Mouse (Mus musculus): Measurements from ENCODE around the gene Slc36a2. TPM values are rescaled to one million over a fixed set of nuclear protein-coding genes. Genes with fewer than 3 reads are reported as not detected.

Gene Slc36a2
- polyA plus RNA-seq, 1 experiment from 2014 or later, result 8.8 TPM

DNA sequence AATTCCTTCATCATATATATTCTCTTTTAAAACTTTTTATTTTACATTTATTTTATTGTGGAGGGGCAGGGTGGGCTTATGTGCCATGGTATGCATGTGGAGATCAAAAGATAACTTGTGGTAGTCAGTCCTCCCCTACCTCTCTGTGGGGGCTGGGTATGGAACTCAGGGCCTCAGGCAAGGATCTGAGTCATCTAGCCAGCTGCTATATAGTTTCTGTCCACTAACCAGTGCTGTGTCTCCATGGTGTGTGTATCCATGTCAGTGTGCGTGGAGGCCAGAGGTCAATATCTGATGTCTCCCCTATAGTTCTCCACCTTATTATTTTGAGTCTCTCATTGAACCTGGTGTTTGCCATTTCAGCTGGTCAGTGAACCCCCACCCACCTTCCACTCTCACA is 50.5 kb downstream of the Slc36a2 start:
- H3K9me3 ChIP-seq (ENCODE audit: control insufficient read depth, low read length), result no peaks in the 10 kb centered on the region
- no peak overlapping the region for H3K27ac ChIP-seq (ENCODE audit: low read length)
- ATAC-seq (ENCODE audit: low read depth), result no peak
- no peak overlapping the region for H3K9ac ChIP-seq (ENCODE audit: low read length)
- H3K36me3 ChIP-seq (ENCODE audit: control insufficient read depth, insufficient read depth, low read length), result no peaks in the 10 kb centered on the region
- H3K4me2 ChIP-seq (ENCODE audit: low read depth, low read length), result no peak overlapping the region
- no peaks in the 10 kb centered on the region for H3K27me3 ChIP-seq (ENCODE audit: control insufficient read depth, insufficient read depth, low read depth, low read length)
- no peak overlapping the region for H3K4me3 ChIP-seq (ENCODE audit: low read length)
- 100% methylated on average over 1 of the region's 1 CpGs for WGBS
- H3K4me1 ChIP-seq (replicated peaks; ENCODE audit: control insufficient read depth, insufficient read depth, low read length), result no peaks in the 10 kb centered on the region

DNA sequence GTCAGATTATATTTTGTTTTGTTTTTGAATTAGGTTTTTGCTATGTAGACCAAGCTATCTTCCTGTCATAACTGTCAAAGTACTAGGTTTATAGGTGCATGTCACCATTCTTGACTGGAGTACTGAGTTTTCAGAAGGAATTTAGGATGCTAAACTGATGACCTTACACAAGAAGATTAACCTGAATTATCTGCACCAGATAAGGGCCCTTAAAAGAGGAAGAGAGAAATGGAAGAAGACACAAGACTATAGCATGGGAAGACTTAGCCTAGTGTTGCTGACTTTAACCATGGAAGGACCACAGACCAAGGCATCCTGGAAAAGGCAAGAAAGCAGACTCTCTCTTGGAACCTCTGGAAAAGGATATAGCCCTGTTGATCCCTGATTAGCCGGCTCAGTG is 51.7 kb downstream of the Slc36a2 start:
- no peak overlapping the region for H3K4me3 ChIP-seq (ENCODE audit: low read length)
- H3K9me3 ChIP-seq (ENCODE audit: control insufficient read depth, low read length), result no peaks in the 10 kb centered on the region
- no peak overlapping the region for H3K27ac ChIP-seq (ENCODE audit: low read length)
- no peaks in the 10 kb centered on the region for H3K27me3 ChIP-seq (ENCODE audit: control insufficient read depth, insufficient read depth, low read depth, low read length)
- ATAC-seq (ENCODE audit: low read depth), result no peak
- no peak overlapping the region for H3K4me2 ChIP-seq (ENCODE audit: low read depth, low read length)
- no peak overlapping the region for H3K9ac ChIP-seq (ENCODE audit: low read length)
- WGBS, result 95% methylated on average over 1 of the region's 1 CpGs
- no peaks in the 10 kb centered on the region for H3K4me1 ChIP-seq (replicated peaks; ENCODE audit: control insufficient read depth, insufficient read depth, low read length)
- no peaks in the 10 kb centered on the region for H3K36me3 ChIP-seq (ENCODE audit: control insufficient read depth, insufficient read depth, low read length)

DNA sequence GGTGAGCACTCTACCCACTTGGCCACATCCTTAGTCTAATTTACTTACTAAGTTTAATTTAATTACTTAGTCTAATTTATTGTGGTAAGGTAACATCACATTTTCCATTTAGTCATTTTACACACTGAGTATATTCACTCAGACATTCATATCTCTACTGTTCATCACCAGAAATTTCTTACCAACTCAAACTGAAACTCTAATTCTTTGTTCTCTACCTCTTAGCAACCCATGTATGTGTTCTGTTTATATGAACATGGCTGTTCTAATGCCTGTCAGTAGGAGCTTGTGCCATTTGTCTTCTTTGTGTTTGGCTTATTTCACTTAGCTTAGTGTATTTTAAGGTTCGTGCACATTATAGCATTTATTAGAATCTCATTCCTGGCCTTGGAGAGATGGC is 52.9 kb downstream of the Slc36a2 start:
- ATAC-seq (ENCODE audit: low read depth), result no peak
- H3K4me1 ChIP-seq (replicated peaks; ENCODE audit: control insufficient read depth, insufficient read depth, low read length), result no peaks in the 10 kb centered on the region
- no peaks in the 10 kb centered on the region for H3K9me3 ChIP-seq (ENCODE audit: control insufficient read depth, low read length)
- no peak overlapping the region for H3K4me3 ChIP-seq (ENCODE audit: low read length)
- H3K27me3 ChIP-seq (ENCODE audit: control insufficient read depth, insufficient read depth, low read depth, low read length), result no peaks in the 10 kb centered on the region
- no peak overlapping the region for H3K4me2 ChIP-seq (ENCODE audit: low read depth, low read length)
- H3K36me3 ChIP-seq (ENCODE audit: control insufficient read depth, insufficient read depth, low read length), result no peaks in the 10 kb centered on the region
- no peak overlapping the region for H3K27ac ChIP-seq (ENCODE audit: low read length)
- WGBS, result 61% methylated on average over 1 of the region's 1 CpGs
- no peak overlapping the region for H3K9ac ChIP-seq (ENCODE audit: low read length)

DNA sequence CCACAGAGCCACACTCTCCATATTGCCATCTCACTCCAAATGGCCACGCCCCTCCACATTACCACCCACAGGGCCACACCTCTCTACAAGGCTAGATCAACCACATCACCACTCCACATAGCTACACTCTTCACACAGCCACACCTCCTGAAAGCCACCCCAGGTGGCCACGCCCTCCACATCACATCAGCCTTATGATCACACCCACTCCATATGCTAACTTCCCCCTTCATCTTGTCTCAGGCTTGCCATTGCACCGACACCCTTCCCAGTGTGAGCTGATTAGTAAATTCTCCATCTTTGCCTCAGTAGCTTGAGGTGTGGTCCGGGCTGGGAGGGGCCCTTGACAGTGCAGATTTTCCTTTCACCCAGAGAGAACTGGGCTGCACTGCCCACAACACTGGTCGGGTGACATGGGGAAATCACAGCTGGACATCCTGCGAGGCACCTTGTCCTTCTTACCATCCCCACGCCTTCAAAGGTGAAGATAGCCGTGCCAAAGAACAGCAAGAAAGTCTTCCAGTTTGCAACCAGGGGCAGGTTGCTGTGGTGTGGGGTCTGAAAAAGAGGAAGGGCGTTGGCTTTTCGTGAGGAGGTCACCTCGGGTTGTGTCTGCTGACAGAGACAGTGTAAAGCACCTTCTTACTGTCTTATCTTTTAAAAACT is 53.7 kb downstream of the Slc36a2 start:
- H3K4me2 ChIP-seq (ENCODE audit: low read depth, low read length), result no peak overlapping the region
- H3K9ac ChIP-seq (ENCODE audit: low read length), result no peak overlapping the region
- H3K9me3 ChIP-seq (ENCODE audit: control insufficient read depth, low read length), result no peaks in the 10 kb centered on the region
- no peak overlapping the region for H3K27ac ChIP-seq (ENCODE audit: low read length)
- H3K36me3 ChIP-seq (ENCODE audit: control insufficient read depth, insufficient read depth, low read length), result no peaks in the 10 kb centered on the region
- no peaks in the 10 kb centered on the region for H3K4me1 ChIP-seq (replicated peaks; ENCODE audit: control insufficient read depth, insufficient read depth, low read length)
- no peak for ATAC-seq (ENCODE audit: low read depth)
- H3K4me3 ChIP-seq (ENCODE audit: low read length), result no peak overlapping the region
- H3K27me3 ChIP-seq (ENCODE audit: control insufficient read depth, insufficient read depth, low read depth, low read length), result no peaks in the 10 kb centered on the region
- WGBS, result 78% methylated on average over 11 of the region's 11 CpGs

DNA sequence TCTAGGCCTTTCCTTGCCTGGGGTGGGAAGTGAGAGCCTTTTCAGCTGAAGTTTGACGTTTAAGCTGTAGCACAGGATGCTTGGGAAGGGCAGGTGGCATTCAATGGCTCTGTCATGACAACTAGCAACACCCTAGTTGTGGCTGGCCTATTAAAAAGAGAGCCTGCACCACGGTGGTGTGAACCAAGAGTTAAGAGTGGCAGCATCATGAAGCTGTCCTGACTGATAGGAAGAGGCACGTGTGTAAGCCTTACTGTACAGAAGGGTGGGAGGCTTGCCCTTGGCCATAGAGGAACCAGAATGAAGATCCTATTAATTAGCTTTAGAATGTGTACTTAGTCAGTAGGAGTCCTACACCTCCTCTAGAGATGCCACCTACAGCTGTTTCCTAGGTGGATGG is 56.5 kb downstream of the Slc36a2 start:
- Histone ChIP-seq H3K9ac (ENCODE audit: low read length) (no peak overlapping the region), H3K4me1 (replicated peaks; ENCODE audit: control insufficient read depth, insufficient read depth, low read length) (no peaks in the 10 kb centered on the region), H3K36me3 (ENCODE audit: control insufficient read depth, insufficient read depth, low read length) (no peaks in the 10 kb centered on the region), H3K27ac (ENCODE audit: low read length) (no peak overlapping the region), H3K4me2 (ENCODE audit: low read depth, low read length) (no peak overlapping the region), H3K27me3 (ENCODE audit: control insufficient read depth, insufficient read depth, low read depth, low read length) (no peaks in the 10 kb centered on the region), H3K9me3 (ENCODE audit: control insufficient read depth, low read length) (no peaks in the 10 kb centered on the region), H3K4me3 (ENCODE audit: low read length) (no peak overlapping the region)
- 77% methylated on average over 3 of the region's 3 CpGs for WGBS
- ATAC-seq (ENCODE audit: low read depth), result no peak

DNA sequence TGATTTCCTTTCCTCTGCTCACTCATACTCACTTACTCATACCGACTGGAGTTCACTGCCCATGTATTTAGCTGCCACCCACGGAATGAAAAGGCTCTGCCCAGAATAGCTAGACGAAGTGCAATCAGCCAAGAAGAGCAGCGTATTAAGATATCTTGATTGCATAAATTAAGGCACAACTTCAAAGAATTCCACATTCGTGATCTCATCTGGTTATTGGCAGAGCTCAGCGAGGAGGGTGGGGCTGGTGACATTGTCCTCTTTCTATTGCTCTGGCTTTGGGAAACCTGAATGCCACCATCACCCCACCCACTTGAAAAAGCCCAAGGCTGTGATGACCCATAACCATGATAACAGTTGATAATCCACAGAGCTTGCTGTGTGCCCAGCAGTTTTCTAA is 56.9 kb downstream of the Slc36a2 start:
- Histone ChIP-seq H3K36me3 (ENCODE audit: control insufficient read depth, insufficient read depth, low read length) (no peaks in the 10 kb centered on the region), H3K27me3 (ENCODE audit: control insufficient read depth, insufficient read depth, low read depth, low read length) (no peaks in the 10 kb centered on the region), H3K4me2 (ENCODE audit: low read depth, low read length) (no peak overlapping the region), H3K4me3 (ENCODE audit: low read length) (no peak overlapping the region), H3K4me1 (replicated peaks; ENCODE audit: control insufficient read depth, insufficient read depth, low read length) (no peaks in the 10 kb centered on the region), H3K9ac (ENCODE audit: low read length) (no peak overlapping the region), H3K9me3 (ENCODE audit: control insufficient read depth, low read length) (no peaks in the 10 kb centered on the region), H3K27ac (ENCODE audit: low read length) (no peak overlapping the region)
- 58% methylated on average over 6 of the region's 6 CpGs for WGBS
- ATAC-seq (ENCODE audit: low read depth), result no peak

DNA sequence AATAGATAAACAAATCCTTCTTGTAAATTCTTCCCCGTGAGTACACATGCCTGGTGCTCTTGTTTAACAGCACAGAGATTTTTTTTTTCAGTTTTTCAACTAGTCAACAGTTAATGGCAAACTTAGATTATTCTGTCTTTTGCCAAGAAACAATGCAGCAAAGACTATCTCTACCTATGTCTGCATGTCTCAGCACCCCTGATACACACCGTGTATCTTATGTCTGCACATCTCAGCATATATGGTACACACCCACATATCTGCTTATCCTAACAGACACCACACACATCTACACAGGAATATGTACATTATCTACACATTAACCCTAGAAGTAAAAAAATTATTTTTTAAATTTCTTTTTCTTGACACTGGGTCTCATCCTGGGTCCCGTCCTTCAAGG is 58.2 kb downstream of the Slc36a2 start:
- 60% methylated on average over 3 of the region's 3 CpGs for WGBS

DNA sequence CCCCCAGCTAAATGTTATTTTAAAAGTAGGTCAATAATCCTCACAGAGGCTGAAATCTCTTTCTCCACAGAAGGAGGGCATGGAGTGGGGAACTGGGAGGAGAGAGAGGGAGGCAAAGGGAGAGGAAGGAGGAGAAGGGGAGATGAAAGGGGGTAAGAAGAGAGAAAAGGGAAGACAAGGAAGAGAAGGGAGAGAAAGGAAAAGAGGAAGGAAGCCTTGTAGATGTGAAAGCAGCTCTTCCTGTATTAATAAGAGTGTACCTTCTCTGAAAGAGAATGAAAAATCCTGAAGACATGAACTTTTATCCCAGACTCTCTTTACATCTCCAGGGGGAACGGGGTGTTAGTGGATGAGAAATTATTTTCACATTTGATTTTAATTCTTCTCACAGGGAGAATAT is 63.4 kb downstream of the Slc36a2 start:
- no peaks in the 10 kb centered on the region for H3K4me1 ChIP-seq (replicated peaks; ENCODE audit: control insufficient read depth, insufficient read depth, low read length)
- no peak overlapping the region for H3K4me3 ChIP-seq (ENCODE audit: low read length)
- ATAC-seq (ENCODE audit: low read depth), result no peak
- no peak overlapping the region; the same call in 1 of the 2 replicates for H3K27ac ChIP-seq (ENCODE audit: low read length)
- 83% methylated on average over 1 of the region's 1 CpGs for WGBS
- H3K9ac ChIP-seq (ENCODE audit: low read length), result no peak overlapping the region
- H3K4me2 ChIP-seq (ENCODE audit: low read depth, low read length), result no peak overlapping the region
- H3K36me3 ChIP-seq (ENCODE audit: control insufficient read depth, insufficient read depth, low read length), result no peaks in the 10 kb centered on the region
- H3K27me3 ChIP-seq (ENCODE audit: control insufficient read depth, insufficient read depth, low read depth, low read length), result no peaks in the 10 kb centered on the region
- H3K9me3 ChIP-seq (ENCODE audit: control insufficient read depth, low read length), result peaks cover 3% of the 10 kb centered on the region; the same call in 1 of the 2 replicates

More for the DNA sequence above, 58.2 kb downstream of the Slc36a2 start:
- no peak overlapping the region for H3K27ac ChIP-seq (ENCODE audit: low read length)
- no peaks in the 10 kb centered on the region for H3K27me3 ChIP-seq (ENCODE audit: control insufficient read depth, insufficient read depth, low read depth, low read length)
- no peaks in the 10 kb centered on the region for H3K4me1 ChIP-seq (replicated peaks; ENCODE audit: control insufficient read depth, insufficient read depth, low read length)
- H3K9ac ChIP-seq (ENCODE audit: low read length), result no peak overlapping the region
- H3K4me3 ChIP-seq (ENCODE audit: low read length), result no peak overlapping the region
- no peaks in the 10 kb centered on the region for H3K9me3 ChIP-seq (ENCODE audit: control insufficient read depth, low read length)
- no peak for ATAC-seq (ENCODE audit: low read depth)
- no peak overlapping the region for H3K4me2 ChIP-seq (ENCODE audit: low read depth, low read length)
- no peaks in the 10 kb centered on the region for H3K36me3 ChIP-seq (ENCODE audit: control insufficient read depth, insufficient read depth, low read length)

DNA sequence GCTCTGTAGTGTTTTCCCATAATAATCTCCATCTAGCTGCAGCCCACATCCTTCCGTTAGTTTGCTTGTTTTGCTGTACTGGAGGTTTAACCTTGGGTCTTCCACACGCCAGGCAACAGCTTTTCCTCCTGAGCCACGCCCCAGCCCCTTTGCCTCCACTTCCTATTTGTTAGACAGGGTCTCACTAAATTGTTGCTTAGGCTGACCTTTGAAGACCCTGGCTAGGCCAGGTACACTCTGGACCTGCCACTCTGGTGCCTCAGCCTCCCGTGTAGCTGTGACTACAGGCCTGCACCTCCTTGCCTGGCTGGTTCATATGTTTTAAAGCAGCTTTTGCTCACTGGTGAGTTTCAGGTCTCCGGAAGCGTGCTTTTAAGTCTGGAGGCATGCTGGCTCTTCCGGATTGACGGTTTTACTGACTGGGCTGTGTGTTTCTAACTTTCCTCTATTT is 64.0 kb downstream of the Slc36a2 start:
- Histone ChIP-seq H3K9ac (ENCODE audit: low read length) (no peak overlapping the region), H3K4me1 (replicated peaks; ENCODE audit: control insufficient read depth, insufficient read depth, low read length) (no peaks in the 10 kb centered on the region), H3K4me3 (ENCODE audit: low read length) (no peak overlapping the region), H3K9me3 (ENCODE audit: control insufficient read depth, low read length) (peaks cover 3% of the 10 kb centered on the region; the same call in 1 of the 2 replicates), H3K4me2 (ENCODE audit: low read depth, low read length) (no peak overlapping the region), H3K36me3 (ENCODE audit: control insufficient read depth, insufficient read depth, low read length) (no peaks in the 10 kb centered on the region), H3K27me3 (ENCODE audit: control insufficient read depth, insufficient read depth, low read depth, low read length) (no peaks in the 10 kb centered on the region), H3K27ac (ENCODE audit: low read length) (peak overlapping the region; percentile 4)
- ATAC-seq (ENCODE audit: low read depth), result no peak
- 64% methylated on average over 8 of the region's 8 CpGs for WGBS

DNA sequence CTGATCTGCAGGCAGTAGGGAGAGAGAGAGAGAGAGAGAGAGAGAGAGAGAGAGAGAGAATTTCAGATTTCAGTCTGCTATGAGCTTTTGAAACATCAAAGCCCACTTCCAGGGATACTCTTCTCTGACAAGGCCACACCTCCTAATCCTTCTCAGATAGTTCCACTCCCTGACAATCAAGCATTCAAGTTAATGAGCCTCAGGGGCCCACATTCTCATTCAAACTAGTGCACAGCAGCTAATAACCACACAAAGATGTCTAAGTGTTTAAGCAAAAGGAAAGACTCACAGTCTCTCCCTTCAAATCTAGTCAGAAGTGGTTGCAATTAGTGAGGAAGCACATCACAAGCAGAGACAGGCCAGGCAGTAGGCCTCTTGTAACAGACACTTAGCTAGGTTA is 64.6 kb downstream of the Slc36a2 start:
- Histone ChIP-seq H3K27me3 (ENCODE audit: control insufficient read depth, insufficient read depth, low read depth, low read length) (no peaks in the 10 kb centered on the region), H3K9me3 (ENCODE audit: control insufficient read depth, low read length) (peaks cover 3% of the 10 kb centered on the region; the same call in 1 of the 2 replicates), H3K4me3 (ENCODE audit: low read length) (no peak overlapping the region), H3K4me1 (replicated peaks; ENCODE audit: control insufficient read depth, insufficient read depth, low read length) (no peaks in the 10 kb centered on the region), H3K36me3 (ENCODE audit: control insufficient read depth, insufficient read depth, low read length) (no peaks in the 10 kb centered on the region), H3K4me2 (ENCODE audit: low read depth, low read length) (no peak overlapping the region), H3K27ac (ENCODE audit: low read length) (0 out of 2 replicates have a peak overlapping the region, but pooled peaks have one; percentile 5), H3K9ac (ENCODE audit: low read length) (no peak overlapping the region)
- ATAC-seq (ENCODE audit: low read depth), result no peak
